Mouse (Mus musculus) liver (tissue): Measurements from ENCODE around the gene Sde2.
"Not testable (repeated sequence)": the region's sequence is repeated elsewhere in the genome, so short reads cannot be mapped to it uniquely, and the experiment has no call there.

ENCODE experiments used
- DNase-seq: peaks from one replicate; pipeline ENCODE4 v3.0.0-alpha.2; 2020; ENCODE audit warnings: mixed read lengths

Sde2 gene

GRCm38 (mm10) chr1:180835273-180836015, 15.5 kb upstream of the Sde2 start:
- DNase-seq: no peak

DNA sequence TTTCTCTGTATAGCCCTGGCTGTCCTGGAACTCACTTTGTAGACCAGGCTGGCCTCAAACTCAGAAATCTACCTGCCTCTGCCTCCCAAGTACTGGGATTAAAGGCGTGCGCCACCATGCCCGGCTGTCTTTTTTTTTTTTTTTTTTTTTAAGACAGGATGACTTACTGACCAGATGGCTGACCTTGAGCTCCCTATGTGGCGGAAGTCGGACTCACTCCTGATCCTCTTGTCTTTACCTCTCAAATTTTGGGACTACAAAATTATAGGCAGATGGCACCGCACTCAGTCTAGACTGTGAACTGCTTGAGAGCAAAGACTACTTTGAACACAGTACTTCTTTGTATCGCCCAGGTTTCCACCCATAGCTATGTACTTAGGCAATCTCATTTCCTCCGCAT, 14.5 kb upstream of the Sde2 start:
- not testable (repeated sequence) for DNase-seq

DNA sequence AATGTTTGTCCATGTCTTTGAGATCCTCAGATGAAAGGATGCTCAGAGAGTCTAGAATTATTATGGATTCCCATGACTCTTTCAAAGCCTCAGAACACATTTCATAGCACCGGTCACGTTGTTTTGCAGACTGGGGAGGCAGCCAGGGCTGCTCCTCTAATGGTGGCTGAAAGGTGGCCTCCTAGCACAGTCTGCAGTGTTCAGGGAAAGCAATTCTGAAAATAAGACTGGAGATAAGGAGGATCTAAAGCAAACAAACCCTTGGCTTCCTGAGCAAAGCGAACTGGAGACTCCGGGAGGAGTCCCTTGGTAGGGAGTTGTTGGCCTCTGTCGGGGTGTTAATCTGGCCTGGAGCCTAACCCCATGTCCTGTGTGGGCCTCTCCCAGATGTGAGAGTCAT, 13.7 kb upstream of the Sde2 start:
- no peak for DNase-seq

- DNase-seq: no peak
These were observed 12.9 kb upstream of the Sde2 start for GRCm38 (mm10) chr1:180838014-180838413.

- no peak for DNase-seq
These were observed 11.6 kb upstream of the Sde2 start for GRCm38 (mm10) chr1:180839201-180839910.

GRCm38 (mm10) chr1:180841561-180842300, 9.2 kb upstream of the Sde2 start:
- no peak for DNase-seq

DNA sequence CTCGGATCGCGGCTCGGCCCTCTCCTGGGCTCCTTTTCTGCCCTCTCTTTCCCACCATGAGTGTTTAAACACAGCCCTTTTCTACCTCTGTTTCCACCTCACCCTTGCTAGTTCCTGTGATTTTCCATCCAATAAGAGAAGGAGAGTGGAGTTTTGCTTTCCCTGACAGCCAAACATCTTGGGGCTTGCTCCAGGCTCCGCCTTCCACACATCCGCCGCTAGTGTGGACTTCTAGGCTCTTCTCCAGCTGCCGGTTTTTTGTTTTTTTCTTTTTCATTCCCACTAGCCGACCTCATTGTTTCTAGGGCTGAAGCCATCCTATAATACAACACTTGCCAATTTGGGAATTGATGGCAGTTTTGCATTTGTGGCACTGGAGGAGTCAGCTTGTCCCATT, 2.8 kb upstream of the Sde2 start:
- DNase-seq: peak; percentile 85

GRCm38 (mm10) chr1:180848511-180849241, 2.3 kb upstream of the Sde2 start:
- peak; percentile 63 for DNase-seq

DNA sequence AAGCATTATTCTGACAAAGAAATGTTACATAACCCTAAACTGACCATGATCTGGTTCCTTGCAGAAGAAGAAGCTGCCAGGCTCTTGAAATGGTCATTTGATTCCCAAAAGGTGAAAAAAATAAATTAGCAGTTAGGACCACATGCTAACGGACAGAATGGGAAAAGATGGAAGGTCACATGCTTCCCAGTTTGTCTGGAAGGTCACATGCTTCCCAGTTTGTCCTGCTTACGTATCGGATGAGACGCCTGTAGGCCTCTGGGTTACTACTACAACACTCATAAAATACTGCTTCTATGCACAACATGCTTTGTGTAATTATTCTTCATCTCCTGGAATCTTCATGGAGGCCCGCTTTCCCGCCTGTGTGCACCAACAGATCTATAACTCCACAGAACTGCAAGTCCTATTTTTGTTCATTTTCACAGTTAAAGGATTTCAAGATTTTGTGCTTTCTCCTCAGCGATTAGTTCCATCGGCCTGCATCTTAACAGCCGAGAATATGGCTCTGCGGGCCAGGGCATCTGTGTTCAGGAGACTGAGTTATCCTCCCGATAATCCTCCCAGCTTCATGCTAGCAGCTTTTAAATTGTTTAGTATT, 1.1 kb upstream of the Sde2 start:
- peak; percentile 46 for DNase-seq

- DNase-seq: no peak
These were observed 7.8 kb downstream of the Sde2 start for GRCm38 (mm10) chr1:180858763-180859162.

DNA sequence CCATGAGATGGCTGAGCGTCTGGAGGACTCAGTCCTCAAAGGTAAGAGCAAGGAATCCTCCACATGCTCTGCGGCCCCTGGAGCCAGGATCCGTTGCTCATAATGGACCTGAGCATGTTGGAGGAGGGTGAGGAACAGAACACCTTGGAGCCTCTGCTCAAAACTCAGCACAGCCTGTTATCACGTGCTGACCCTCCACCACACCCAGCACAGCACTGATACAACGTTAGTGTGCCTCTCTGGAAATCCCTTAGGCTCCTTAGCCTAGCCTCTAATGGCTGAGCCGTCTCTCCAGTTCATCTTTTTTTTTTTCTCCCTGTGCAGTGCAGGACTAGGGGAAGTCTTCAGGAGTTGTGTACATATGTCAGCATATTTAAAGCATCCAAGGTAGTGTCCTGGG, 9.1 kb downstream of the Sde2 start:
- DNase-seq: peak; percentile 45

- DNase-seq: peak; percentile 31
These were observed 12.7 kb downstream of the Sde2 start for GRCm38 (mm10) chr1:180863606-180864005.

DNA sequence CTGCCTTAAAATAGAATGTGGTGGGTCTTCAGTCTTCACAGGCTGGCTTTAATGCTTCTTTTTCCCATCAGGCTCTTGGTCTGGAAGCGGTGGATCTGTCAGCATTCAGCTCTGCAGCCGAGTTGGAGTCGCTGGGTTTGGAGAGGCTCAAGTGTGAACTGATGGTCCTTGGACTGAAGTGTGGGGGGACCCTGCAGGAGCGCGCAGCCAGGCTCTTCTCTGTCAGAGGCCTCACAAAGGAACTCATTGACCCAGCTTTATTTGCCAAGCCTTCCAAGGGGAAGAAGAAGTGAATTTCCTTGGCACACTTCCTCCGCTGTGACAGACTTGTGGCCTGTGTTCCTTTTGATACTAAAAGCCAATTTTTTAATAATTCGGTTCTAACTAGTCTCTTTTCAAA, 15.1 kb downstream of the Sde2 start:
- DNase-seq: no peak

DNA sequence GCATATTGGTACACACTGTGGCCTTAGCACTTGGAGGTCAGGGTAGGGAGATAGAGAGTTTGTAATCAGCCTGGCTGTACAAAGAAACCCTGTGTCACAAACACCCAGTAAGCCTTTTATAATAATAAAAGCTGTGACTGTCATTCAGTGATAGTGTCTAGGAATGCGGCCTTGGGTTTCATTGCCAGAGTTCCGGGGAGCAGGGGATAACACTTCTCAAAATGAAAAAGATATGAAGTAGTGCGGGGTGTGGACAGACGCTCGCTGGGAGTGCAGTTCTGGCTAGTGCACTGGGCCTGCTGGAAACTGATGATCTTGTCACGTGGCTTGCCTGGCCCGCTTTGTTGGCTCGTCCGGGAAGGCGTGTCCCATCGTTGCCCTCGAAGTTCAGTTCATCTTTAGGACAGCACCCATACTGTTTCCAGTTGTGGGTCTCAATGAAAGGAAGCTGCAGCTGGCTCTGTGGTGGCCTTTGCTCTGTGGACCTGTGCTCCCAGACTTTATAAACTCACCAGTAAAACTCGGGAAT, 19.3 kb downstream of the Sde2 start:
- DNase-seq: no peak

DNA sequence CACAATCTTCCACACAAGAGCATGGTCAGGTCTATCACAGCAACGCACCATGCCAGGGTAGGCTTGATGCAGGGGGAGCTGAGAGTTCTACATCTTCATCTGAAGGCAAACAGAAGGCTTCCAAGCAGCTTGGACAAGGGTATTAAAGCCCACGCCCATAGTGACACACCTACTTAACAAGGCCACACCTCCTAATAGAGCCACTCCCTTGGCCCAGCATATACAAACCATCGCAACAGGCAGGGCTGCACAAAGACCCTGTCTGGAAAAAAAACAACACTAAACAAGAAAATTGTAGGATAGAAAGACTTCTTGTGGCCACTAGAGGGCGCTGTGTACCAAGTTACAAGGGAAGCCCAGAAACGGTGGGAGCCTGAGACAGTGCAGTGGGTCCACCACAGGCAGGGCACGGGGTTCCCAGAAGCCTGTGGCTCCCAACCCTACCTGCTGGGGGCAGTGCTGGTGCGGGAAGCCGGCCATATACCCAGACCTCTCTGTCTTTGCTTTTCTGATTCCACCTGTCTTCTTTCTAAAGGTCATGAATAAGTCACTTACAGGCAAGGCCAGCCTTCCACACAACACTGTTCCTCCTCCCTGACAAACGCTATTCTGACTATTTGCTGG, 23.0 kb downstream of the Sde2 start:
- peak; percentile 80 for DNase-seq

- DNase-seq: no peak
These were observed 23.7 kb downstream of the Sde2 start for GRCm38 (mm10) chr1:180874615-180875014.

- no peak for DNase-seq
These were observed 24.2 kb downstream of the Sde2 start for GRCm38 (mm10) chr1:180875126-180875525.

- no peak for DNase-seq
These were observed 26.5 kb downstream of the Sde2 start for GRCm38 (mm10) chr1:180877466-180877865.

DNA sequence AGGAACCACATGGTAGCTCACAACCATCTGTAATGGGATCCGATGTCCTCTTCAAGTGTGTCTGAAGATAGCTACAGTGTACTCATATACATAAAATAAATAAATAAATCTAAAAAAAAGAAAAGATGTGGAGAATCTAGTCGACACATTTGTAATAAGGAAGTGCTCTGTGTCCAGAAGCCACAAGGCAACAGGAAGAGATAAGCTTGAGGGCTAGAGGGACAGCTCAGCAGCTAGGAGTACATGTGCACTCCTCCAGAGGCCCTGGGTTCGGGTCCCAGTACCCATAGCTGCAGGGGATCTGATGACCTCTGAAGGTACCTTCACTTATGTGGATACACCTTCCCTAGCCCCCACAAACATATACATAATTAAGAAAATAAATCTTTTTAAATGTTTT, 30.8 kb downstream of the Sde2 start:
- DNase-seq: no peak

GRCm38 (mm10) chr1:180883731-180884130, 32.8 kb downstream of the Sde2 start:
- DNase-seq: no peak

GRCm38 (mm10) chr1:180884484-180884883, 33.6 kb downstream of the Sde2 start:
- no peak for DNase-seq

GRCm38 (mm10) chr1:180888556-180889042, 37.7 kb downstream of the Sde2 start:
- DNase-seq: peak; percentile 54
